Comparison of ENCODE assay signal across 15 mouse cellular contexts in genomic region chr12:8885950-8886349, GRCm38 (mm10). TPM values are rescaled to one million over a fixed set of nuclear protein-coding genes. Genes with fewer than 3 reads are reported as not detected.
DNase-seq lines count a peak whose midpoint lies in the region; ATAC-seq and TF ChIP-seq lines count a peak whose summit lies in the region.
"Had no signal": no experiment of that assay in that cellular context is flagged by ENCODE, and none has a peak within 500 bp of the region (broad histone marks: within the 10 kb centered on the region; RNA-seq: fewer than 3 reads in every experiment).

No protein-coding gene starts in this region.

- intact Hi-C loops in heart, adult 2 months (cut with DNase I): loop anchor here (5.0 to 10.0 kb wide), 2 partner anchors 51 to 251 kb away; no protein-coding TSS in a partner anchor
- intact Hi-C loops in heart, postnatal 36 days (cut with DNase I): loop anchor here (10.0 kb wide), 1 partner anchor 571 kb away; the partner anchor contains the start of gene Hs1bp3
- intact Hi-C loops in heart, postnatal 25 days (cut with DNase I): loop anchor here (10.0 kb wide), 1 partner anchor 571 kb away; the partner anchor contains the start of gene Hs1bp3

- no peaks in the 10 kb centered on the region for H3K27me3 ChIP-seq in heart, adult 2 months (ENCODE audit: control insufficient read depth, insufficient read depth, low read length)
- H3K27me3 ChIP-seq in heart, postnatal 0 days (ENCODE audit: control insufficient read depth, insufficient read depth, low read length): no peaks in the 10 kb centered on the region
- H3K27me3 ChIP-seq in embryonic facial prominence, embryonic 14.5 days (replicated peaks; ENCODE audit: control insufficient read depth, insufficient read depth, low read length): no peaks in the 10 kb centered on the region
- no peaks in the 10 kb centered on the region for H3K27me3 ChIP-seq in stomach, embryonic 14.5 days (ENCODE audit: control insufficient read depth, insufficient read depth, low read length)

- H3K4me3 ChIP-seq in heart, adult 2 months: no peak overlapping the region
- H3K4me3 ChIP-seq in heart, postnatal 0 days (ENCODE audit: low read depth, low read length): no peak overlapping the region
- no peak overlapping the region for H3K4me3 ChIP-seq in embryonic facial prominence, embryonic 14.5 days (ENCODE audit: low read depth, low read length)
- H3K4me3 ChIP-seq in stomach, embryonic 14.5 days (ENCODE audit: low read depth, low read length): no peak overlapping the region
- H3K4me3 ChIP-seq: layer of hippocampus, adult 2 months had no signal

- 62% methylated on average over 3 of the region's 3 CpGs for WGBS in heart, adult 2 months
- 43% methylated on average over 3 of the region's 3 CpGs for WGBS in heart, postnatal 0 days
- 64% methylated on average over 3 of the region's 3 CpGs for WGBS in embryonic facial prominence, embryonic 14.5 days
- 54% methylated on average over 3 of the region's 3 CpGs for WGBS in stomach, embryonic 14.5 days

- DNase-seq in heart, adult 2 months: no peak
- no peak for DNase-seq in heart, postnatal 36 days
- no peak for DNase-seq in heart, postnatal 0 days (ENCODE audit: low spot score)
- DNase-seq in heart, postnatal 25 days (ENCODE audit: low spot score): no peak
- no peak for DNase-seq in embryonic facial prominence, embryonic 14.5 days (ENCODE audit: low spot score)
- DNase-seq in spleen, adult 12 weeks (ENCODE audit: low spot score): no peak
- DNase-seq in embryo, embryonic 9.5 days (ENCODE audit: extremely low spot score): no peak
- DNase-seq: gastrocnemius, postnatal 14 days; lung, adult 2 months; right cerebral cortex, postnatal 4 days; thymus, adult 18-20 months had no signal

- no peak for ATAC-seq in heart, postnatal 0 days (ENCODE audit: insufficient read depth, low read depth)
- ATAC-seq in embryonic facial prominence, embryonic 14.5 days (ENCODE audit: low read depth): no peak
- ATAC-seq in stomach, embryonic 14.5 days (ENCODE audit: insufficient number of reproducible peaks, insufficient read depth, low FRiP score, low read depth): no peak

- H3K4me1 ChIP-seq in heart, adult 2 months (ENCODE audit: control insufficient read depth, insufficient read depth, low read length): peaks cover 5% of the 10 kb centered on the region
- peaks cover 11% of the 10 kb centered on the region; the same call in 1 of the 2 replicates for H3K4me1 ChIP-seq in heart, postnatal 0 days (ENCODE audit: control insufficient read depth, insufficient read depth)
- H3K4me1 ChIP-seq in embryonic facial prominence, embryonic 14.5 days (ENCODE audit: control insufficient read depth, insufficient read depth, low read length): peaks cover 18% of the 10 kb centered on the region
- H3K4me1 ChIP-seq in stomach, embryonic 14.5 days (ENCODE audit: control insufficient read depth, insufficient read depth, low read length): peaks cover 18% of the 10 kb centered on the region

- H3K4me2 ChIP-seq in heart, postnatal 0 days (ENCODE audit: low read depth, low read length): no peak overlapping the region
- no peak overlapping the region for H3K4me2 ChIP-seq in embryonic facial prominence, embryonic 14.5 days (ENCODE audit: low read depth, low read length)
- H3K4me2 ChIP-seq in stomach, embryonic 14.5 days (replicated peaks; ENCODE audit: low read depth, low read length): no peak overlapping the region
- H3K4me2 ChIP-seq: midbrain, embryonic 11.5 days had no signal

- H3K9me3 ChIP-seq in heart, postnatal 0 days (replicated peaks; ENCODE audit: control insufficient read depth, low read length): no peaks in the 10 kb centered on the region
- no peaks in the 10 kb centered on the region for H3K9me3 ChIP-seq in embryonic facial prominence, embryonic 14.5 days (ENCODE audit: control insufficient read depth, low read length)
- H3K9me3 ChIP-seq in stomach, embryonic 14.5 days (ENCODE audit: control insufficient read depth, low read depth, low read length): no peaks in the 10 kb centered on the region

- TF ChIP-seq POLR2A in heart, adult 2 months (IDR thresholded peaks at IDR 0.05; ENCODE audit: insufficient read depth, low read depth, low read length): no peak

- no peak for TF ChIP-seq EP300 in heart, adult 2 months (IDR thresholded peaks at IDR 0.05; ENCODE audit: insufficient read depth, low read depth, low read length)
- no peak for TF ChIP-seq EP300 in heart, postnatal 0 days (IDR thresholded peaks at IDR 0.05; ENCODE audit: low read depth)

- peak overlapping the region; percentile 59; the same call in 1 of the 2 replicates for H3K27ac ChIP-seq in heart, adult 2 months
- peak overlapping the region; percentile 54; the same call in 1 of the 2 replicates for H3K27ac ChIP-seq in heart, postnatal 0 days (ENCODE audit: low read depth)
- H3K27ac ChIP-seq in embryonic facial prominence, embryonic 14.5 days (replicated peaks; ENCODE audit: low read depth, low read length): 0 out of 2 replicates have a peak overlapping the region, but pooled peaks have one; percentile 4
- H3K27ac ChIP-seq in stomach, embryonic 14.5 days (ENCODE audit: low read length): peak overlapping the region; percentile 75
- H3K27ac ChIP-seq: layer of hippocampus, adult 2 months; macrophage had no signal

- TF ChIP-seq CTCF in heart, adult 2 months (IDR thresholded peaks at IDR 0.05): no peak
- TF ChIP-seq CTCF in heart, postnatal 0 days (IDR thresholded peaks at IDR 0.05; ENCODE audit: low read depth): no peak

- H3K36me3 ChIP-seq in heart, adult 2 months (ENCODE audit: control insufficient read depth, insufficient read depth, low read length): no peaks in the 10 kb centered on the region
- H3K36me3 ChIP-seq in heart, postnatal 0 days (replicated peaks; ENCODE audit: control insufficient read depth, insufficient read depth, low read length): no peaks in the 10 kb centered on the region
- H3K36me3 ChIP-seq in embryonic facial prominence, embryonic 14.5 days (ENCODE audit: control insufficient read depth, insufficient read depth, low read length): no peaks in the 10 kb centered on the region
- no peaks in the 10 kb centered on the region for H3K36me3 ChIP-seq in stomach, embryonic 14.5 days (ENCODE audit: control insufficient read depth, insufficient read depth, low read length)

- H3K9ac ChIP-seq in heart, adult 2 months (ENCODE audit: low read depth, low read length): no peak overlapping the region
- no peak overlapping the region for H3K9ac ChIP-seq in heart, postnatal 0 days (replicated peaks; ENCODE audit: low read depth, low read length)
- no peak overlapping the region for H3K9ac ChIP-seq in embryonic facial prominence, embryonic 14.5 days (ENCODE audit: low read depth, low read length)
- H3K9ac ChIP-seq in stomach, embryonic 14.5 days (replicated peaks; ENCODE audit: low read depth, low read length): no peak overlapping the region

- H3K79me2 ChIP-seq in heart, adult 2 months (replicated peaks; ENCODE audit: control insufficient read depth, insufficient read depth, low read length): no peaks in the 10 kb centered on the region

RNA-seq across cellular contexts. Expression of gene Laptm4a, which starts 35.5 kb away (rescaled TPM):
- 100 to 1,000 TPM; 366 to 372 TPM for total RNA-seq in heart, adult 2 months (2021)
- polyA plus RNA-seq in heart, adult 2 months (2012; rRNA removed): 314 and 519 TPM in 2 replicates
- 100 to 1,000 TPM; 361 to 367 TPM for total RNA-seq in heart, postnatal 36 days (2021)
- total RNA-seq in heart, postnatal 0 days (2014; rRNA removed; ENCODE audit: low replicate concordance): 365 and 397 TPM in 2 replicates
- polyA plus RNA-seq in heart, postnatal 0 days (2015; fragmentation: Nextera tagmentation; extraction: Ambion mirVana): 356 and 358 TPM in 2 replicates
- 100 to 1,000 TPM; 332 to 350 TPM for total RNA-seq in heart, postnatal 25 days (2021)
- 386 and 396 TPM in 2 replicates for polyA plus RNA-seq in embryonic facial prominence, embryonic 14.5 days (2014; fragmentation: Nextera tagmentation; extraction: Ambion mirVana)
- 148 and 186 TPM in 2 replicates for polyA plus RNA-seq in stomach, embryonic 14.5 days (2014; fragmentation: Nextera tagmentation; extraction: Ambion mirVana)

Comparison
In these comparisons a context has a peak if more than half of its experiments do, and no peak if none do; other contexts are left out.
1. H3K27ac ChIP-seq: peak in every context shown above with its lines; median percentile 75 in stomach, embryonic 14.5 days; 59 in heart, adult 2 months; 54 in heart, postnatal 0 days; 4 in embryonic facial prominence, embryonic 14.5 days.